Comparison of ENCODE assay signal across 7 mouse cellular contexts in the genomic region with DNA sequence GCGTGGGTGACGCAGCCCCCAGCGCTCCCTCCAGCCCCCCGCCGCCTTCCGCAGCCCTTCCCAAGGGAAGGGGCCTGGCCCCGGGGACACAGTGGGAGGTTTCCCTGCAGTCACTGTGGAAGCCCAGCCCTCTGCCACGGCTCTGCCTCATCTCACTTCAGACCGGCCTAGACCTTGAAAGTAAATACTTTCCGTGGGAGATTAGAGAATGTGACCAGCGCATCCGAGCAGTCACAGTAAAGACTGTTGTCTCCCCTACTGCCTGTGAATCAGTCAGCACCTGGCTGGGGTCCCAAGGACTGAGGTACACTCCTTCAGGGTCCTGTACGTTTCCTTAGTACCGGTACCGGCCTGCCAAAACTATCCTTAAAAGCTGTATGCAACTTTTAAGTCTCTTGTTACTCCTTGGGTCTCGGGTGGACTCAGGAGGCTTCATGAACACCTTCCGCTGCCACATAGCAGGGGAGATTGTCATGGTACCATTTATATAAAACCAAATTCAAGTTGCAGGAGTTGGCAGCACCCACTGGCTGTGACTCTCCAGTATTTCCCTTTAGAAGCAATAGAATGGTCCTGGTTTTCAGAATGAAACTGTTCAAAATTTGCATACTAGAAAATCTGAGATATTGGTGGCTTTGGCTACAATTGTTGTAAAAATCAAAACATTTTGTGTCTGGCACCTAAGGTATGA. TPM values are rescaled to one million over a fixed set of nuclear protein-coding genes. Genes with fewer than 3 reads are reported as not detected.
DNase-seq lines count a peak whose midpoint lies in the region; ATAC-seq and TF ChIP-seq lines count a peak whose summit lies in the region.

No protein-coding gene starts in this region.

- H3K9ac ChIP-seq in heart, embryonic 15.5 days = peak overlapping the region; percentile 69
- H3K9ac ChIP-seq in liver, postnatal 0 days (replicated peaks) = peak overlapping the region; percentile 97

- intact Hi-C loops in left cerebral cortex, postnatal 25 days (cut with DNase I) = no loop called here

- no peak for TF ChIP-seq POLR2A in lung, adult 2 months (IDR thresholded peaks at IDR 0.05; ENCODE audit: borderline replicate concordance, extremely low read depth, low read depth, low read length)
- no peak for TF ChIP-seq POLR2A in bone marrow, adult 2 months (IDR thresholded peaks at IDR 0.05; ENCODE audit: borderline replicate concordance, control insufficient read depth, low read depth, low read length)

- peak overlapping the region; percentile 100 for H3K4me2 ChIP-seq in heart, embryonic 15.5 days
- H3K4me2 ChIP-seq in liver, postnatal 0 days (ENCODE audit: low read depth, low read length) = peak overlapping the region; percentile 83

- H3K4me3 ChIP-seq in lung, adult 2 months (replicated peaks; ENCODE audit: extremely low read depth, low read depth, low read length) = peak overlapping the region; percentile 67
- H3K4me3 ChIP-seq in bone marrow, adult 2 months (replicated peaks; ENCODE audit: control insufficient read depth, low read depth, low read length) = peak overlapping the region; percentile 75
- peak overlapping the region; percentile 92 for H3K4me3 ChIP-seq in heart, embryonic 15.5 days
- H3K4me3 ChIP-seq in liver, postnatal 0 days (ENCODE audit: low read depth, low read length) = peak overlapping the region; percentile 97

- no peak for ATAC-seq in heart, embryonic 15.5 days (replicated peaks; ENCODE audit: insufficient number of reproducible peaks, insufficient read depth, low FRiP score, low read depth)
- peak; percentile 44; the same call in 1 of the 2 replicates for ATAC-seq in liver, postnatal 0 days
- no peak; the same call in 1 of the 2 replicates for ATAC-seq in monocyte, adult 5-6 weeks (replicated peaks; ENCODE audit: insufficient number of reproducible peaks, low FRiP score, low TSS enrichment, poor library complexity, severe bottlenecking)

- no peaks in the 10 kb centered on the region for H3K9me3 ChIP-seq in heart, embryonic 15.5 days (replicated peaks)
- no peaks in the 10 kb centered on the region for H3K9me3 ChIP-seq in liver, postnatal 0 days (ENCODE audit: low read length)

- TF ChIP-seq EP300 in liver, postnatal 0 days (IDR thresholded peaks at IDR 0.05; ENCODE audit: low read depth) = no peak

- TF ChIP-seq CTCF in lung, adult 2 months (IDR thresholded peaks at IDR 0.05; ENCODE audit: insufficient read depth, low read length) = no peak
- no peak for TF ChIP-seq CTCF in bone marrow, adult 2 months (IDR thresholded peaks at IDR 0.05; ENCODE audit: control insufficient read depth, insufficient read depth, low read length)
- no peak for TF ChIP-seq CTCF in liver, postnatal 0 days (IDR thresholded peaks at IDR 0.05; ENCODE audit: low read depth)

- 9% methylated on average over 17 of the region's 17 CpGs for WGBS in lung, adult 2 months
- 18% methylated on average over 17 of the region's 17 CpGs for WGBS in bone marrow, adult 2 months
- WGBS in heart, embryonic 15.5 days = 7% methylated on average over 17 of the region's 17 CpGs
- 11% methylated on average over 17 of the region's 17 CpGs for WGBS in liver, postnatal 0 days (ENCODE audit: insufficient replicate concordance)

- 0 out of 2 replicates have a peak, but pooled peaks cover 3% of the 10 kb centered on the region for H3K27me3 ChIP-seq in heart, embryonic 15.5 days
- H3K27me3 ChIP-seq in liver, postnatal 0 days (ENCODE audit: insufficient read depth, low read length) = no peaks in the 10 kb centered on the region

- DNase-seq in lung, adult 2 months = no peak
- DNase-seq in lung, postnatal 36 days = no peak
- no peak for DNase-seq in liver, postnatal 0 days
- DNase-seq in left cerebral cortex, postnatal 25 days (ENCODE audit: low spot score in 2 of 2) = no peak

- peak overlapping the region; percentile 65 for H3K27ac ChIP-seq in bone marrow, adult 2 months (ENCODE audit: control insufficient read depth, insufficient read depth, low read depth, low read length, poor library complexity)
- 0 out of 2 replicates have a peak overlapping the region, but pooled peaks have one; percentile 36 for H3K27ac ChIP-seq in heart, embryonic 15.5 days
- peak overlapping the region; percentile 95 for H3K27ac ChIP-seq in liver, postnatal 0 days (ENCODE audit: low read depth)

- H3K36me3 ChIP-seq in heart, embryonic 15.5 days = no peaks in the 10 kb centered on the region
- H3K36me3 ChIP-seq in liver, postnatal 0 days (replicated peaks; ENCODE audit: insufficient read depth, low read length) = peaks cover 9% of the 10 kb centered on the region

- no peaks in the 10 kb centered on the region for H3K4me1 ChIP-seq in lung, adult 2 months (ENCODE audit: control insufficient read depth, insufficient read depth, low read length)
- H3K4me1 ChIP-seq in bone marrow, adult 2 months (ENCODE audit: control insufficient read depth, insufficient read depth, low read length) = peaks cover 7% of the 10 kb centered on the region; the same call in 1 of the 2 replicates
- peaks cover 15% of the 10 kb centered on the region for H3K4me1 ChIP-seq in heart, embryonic 15.5 days (replicated peaks)
- peaks cover 37% of the 10 kb centered on the region for H3K4me1 ChIP-seq in liver, postnatal 0 days (ENCODE audit: insufficient read depth)

RNA-seq across cellular contexts. Expression of a gene that starts 2.2 kb away (rescaled TPM):
- polyA plus RNA-seq in lung, adult 2 months (2012; rRNA removed) = 11.6 and 14.9 TPM in 2 replicates
- polyA plus RNA-seq in bone marrow, adult 2 months (2011; ENCODE audit: insufficient read depth, insufficient read length, low replicate concordance, missing spikeins) = 26.2 and 29.2 TPM in 2 replicates
- polyA plus RNA-seq in heart, embryonic 15.5 days (2015; fragmentation: Nextera tagmentation; extraction: Ambion mirVana) = 3.4 and 5.6 TPM in 2 replicates
- 34.0 and 39.8 TPM in 2 replicates for polyA plus RNA-seq in liver, postnatal 0 days (2015; fragmentation: Nextera tagmentation; extraction: Ambion mirVana)
- total RNA-seq in monocyte, adult 5-6 weeks (2017) = 107 to 157 TPM (median 127 TPM) in 3 replicates
- 10 to 100 TPM; 50.4 to 55.4 TPM for total RNA-seq in left cerebral cortex, postnatal 25 days (2021)

Comparison
In these comparisons a context has a peak if more than half of its experiments do, and no peak if none do; other contexts are left out.
1. H3K27ac ChIP-seq: peak in every context shown above with its lines; median percentile 95 in liver, postnatal 0 days; 65 in bone marrow, adult 2 months; 36 in heart, embryonic 15.5 days.